Mouse (Mus musculus) lung, embryonic 15.5 days (tissue): Measurements from ENCODE around the gene Srebf1. TPM values are rescaled to one million over a fixed set of nuclear protein-coding genes. Genes with fewer than 3 reads are reported as not detected.

Source experiments
- ATAC-seq: fragments of 200-750 bp; cut with Nextera tagmentation; 2 replicates; pipeline ENCODE4 v1.8.0; 2017; ENCODE audit warnings: moderate number of reproducible peaks, borderline replicate concordance; ENCODE audit not compliant: low FRiP score, low TSS enrichment; ENCODE audit errors: extremely low read depth
- H3K27ac ChIP-seq: fragments of 300-500 bp; sonication (generic); 2 replicates; pipeline ENCODE4 v1.5.1; 2015; ENCODE audit warnings: moderate library complexity, mild to moderate bottlenecking, inconsistent platforms
- H3K27me3 ChIP-seq: fragments of 300-500 bp; sonication (generic); 2 replicates; pipeline ENCODE4 v1.6.1; 2015; ENCODE audit warnings: inconsistent platforms
- H3K36me3 ChIP-seq: fragments of 300-500 bp; sonication (generic); 2 replicates; pipeline ENCODE4 v1.6.1; 2015; ENCODE audit warnings: inconsistent platforms
- H3K4me1 ChIP-seq: fragments of 300-500 bp; sonication (generic); 2 replicates; pipeline ENCODE4 v1.6.1; 2015; ENCODE audit warnings: inconsistent platforms
- H3K4me2 ChIP-seq: fragments of 300-500 bp; sonication (generic); 2 replicates; pipeline ENCODE4 v1.6.1; 2015; ENCODE audit warnings: inconsistent platforms, mild to moderate bottlenecking, moderate library complexity
- H3K4me3 ChIP-seq: fragments of 300-500 bp; sonication (generic); 2 replicates; pipeline ENCODE4 v1.5.1; 2015; ENCODE audit warnings: mild to moderate bottlenecking, inconsistent platforms
- H3K9ac ChIP-seq: fragments of 300-500 bp; sonication (generic); 2 replicates; pipeline ENCODE4 v1.6.1; 2015; ENCODE audit warnings: inconsistent platforms
- H3K9me3 ChIP-seq: fragments of 300-500 bp; sonication (generic); 2 replicates; pipeline ENCODE4 v1.6.1; 2016; ENCODE audit warnings: inconsistent platforms
- WGBS: fragments of 180-500 bp; shearing (Covaris S2); methylation state at CpG from one replicate; pipeline ENCODE4 v1.1.7; 2015; 5-methylcytosine and 5-hydroxymethylcytosine counted together
- polyA plus RNA-seq: library from polyadenylated mRNA; unstranded; fragments of >200 nt; fragmentation: Nextera tagmentation; extraction: Ambion mirVana; gene quantifications from 2 replicates; pipeline ENCODE4 v1.2.1, GENCODE M21; 2015

Srebf1 gene
- polyA plus RNA-seq, 1 experiment from 2014 or later = 76.8 TPM

DNA sequence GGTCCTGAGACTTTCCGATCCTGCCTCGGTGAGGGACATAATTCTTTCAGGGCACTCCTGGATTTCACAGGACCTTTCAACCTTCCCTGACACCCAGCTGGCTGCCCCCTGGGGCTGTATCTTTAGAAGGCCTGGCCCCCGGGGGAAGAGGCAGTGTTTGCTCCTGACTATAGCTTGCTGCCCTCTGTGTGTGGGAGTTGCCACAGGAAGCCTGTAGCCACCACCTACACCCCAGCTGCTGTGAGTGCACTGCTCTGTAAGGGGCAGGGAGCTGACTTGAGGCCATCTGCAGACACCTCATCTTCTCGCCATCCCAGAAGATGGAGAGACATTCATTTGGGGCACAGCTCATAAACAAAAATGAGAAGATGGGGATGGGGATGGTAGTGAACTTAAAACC is 9.6 kb upstream of the Srebf1 start:
- 30% methylated on average over 4 of the region's 4 CpGs for WGBS
- Histone ChIP-seq H3K9ac (no peak overlapping the region), H3K9me3 (no peaks in the 10 kb centered on the region), H3K4me2 (no peak overlapping the region), H3K36me3 (no peaks in the 10 kb centered on the region; the same call in 1 of the 2 replicates), H3K27ac (peak overlapping the region; percentile 37; the same call in 1 of the 2 replicates), H3K27me3 (no peaks in the 10 kb centered on the region), H3K4me3 (no peak overlapping the region), H3K4me1 (peaks cover 48% of the 10 kb centered on the region)
- ATAC-seq = no peak

DNA sequence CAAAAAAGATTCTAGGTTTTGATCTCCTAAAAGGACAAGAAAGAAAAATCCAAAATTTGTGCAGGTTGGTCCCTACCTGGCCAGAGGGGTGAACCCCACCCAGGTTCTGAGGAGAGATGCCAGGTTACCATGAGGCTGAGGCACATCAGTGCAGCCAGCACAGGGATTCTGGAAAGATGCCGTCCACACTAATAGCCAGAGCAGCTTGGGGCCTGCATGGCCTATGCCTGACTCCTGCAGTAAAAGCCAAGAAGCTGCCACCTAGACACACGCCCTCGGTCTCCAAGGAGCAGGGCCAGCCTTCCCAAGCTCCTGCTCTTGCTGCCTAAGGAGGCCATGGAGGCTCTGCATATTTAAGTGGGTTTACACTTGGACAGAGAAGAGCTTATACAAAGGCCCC is 8.9 kb upstream of the Srebf1 start:
- H3K27me3 ChIP-seq = no peaks in the 10 kb centered on the region
- no peak overlapping the region for H3K4me2 ChIP-seq
- peaks cover 48% of the 10 kb centered on the region for H3K4me1 ChIP-seq
- no peaks in the 10 kb centered on the region for H3K36me3 ChIP-seq
- no peak overlapping the region for H3K4me3 ChIP-seq
- no peaks in the 10 kb centered on the region for H3K9me3 ChIP-seq
- H3K27ac ChIP-seq = 0 out of 2 replicates have a peak overlapping the region, but pooled peaks have one; percentile 37
- no peak for ATAC-seq
- 66% methylated on average over 3 of the region's 3 CpGs for WGBS
- H3K9ac ChIP-seq = no peak overlapping the region

DNA sequence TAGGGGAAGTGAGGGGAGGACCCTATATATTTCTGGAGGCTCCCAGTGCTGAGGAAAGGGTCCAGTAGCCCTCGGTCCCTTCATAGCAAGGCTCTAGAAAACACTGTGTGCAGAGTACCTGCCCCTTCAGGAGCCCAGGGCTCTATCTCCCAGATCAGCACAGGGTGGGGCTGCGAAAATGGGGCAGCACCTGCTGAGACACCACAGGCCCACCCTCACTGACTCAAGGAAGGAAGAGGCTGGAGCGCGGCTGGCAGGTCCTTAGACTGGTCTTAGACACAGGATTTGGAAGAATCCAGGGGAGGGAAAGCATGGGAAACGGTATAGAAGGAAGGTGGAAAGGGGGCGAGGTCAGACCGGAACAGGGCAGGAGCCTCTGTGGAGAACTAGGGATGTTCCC is 8.1 kb upstream of the Srebf1 start:
- no peaks in the 10 kb centered on the region for H3K27me3 ChIP-seq
- H3K4me3 ChIP-seq = no peak overlapping the region
- no peak overlapping the region for H3K27ac ChIP-seq
- no peak overlapping the region for H3K9ac ChIP-seq
- peaks cover 48% of the 10 kb centered on the region for H3K4me1 ChIP-seq
- no peaks in the 10 kb centered on the region for H3K36me3 ChIP-seq
- H3K9me3 ChIP-seq = no peaks in the 10 kb centered on the region
- no peak for ATAC-seq
- no peak overlapping the region for H3K4me2 ChIP-seq
- 83% methylated on average over 7 of the region's 7 CpGs for WGBS

DNA sequence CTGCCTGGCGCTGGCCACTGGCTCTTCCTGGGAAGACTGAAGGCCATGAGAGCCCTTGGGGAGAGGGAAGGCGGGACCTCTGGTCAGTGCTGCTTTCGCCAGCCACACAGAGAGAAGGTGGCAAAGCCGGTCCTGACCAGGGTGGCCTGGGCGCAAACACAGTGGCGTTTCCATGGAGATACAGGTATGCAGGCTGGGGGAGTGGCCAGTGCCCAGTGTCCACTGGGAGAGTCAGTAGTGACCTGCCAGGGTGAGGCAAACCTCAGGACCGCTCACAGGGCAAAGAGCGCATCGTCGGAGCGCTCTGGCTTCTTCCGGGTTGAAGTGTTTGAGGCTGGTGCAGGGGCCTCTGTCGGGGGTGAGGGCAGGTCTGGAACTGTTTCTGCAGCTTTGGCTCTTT is 7.4 kb upstream of the Srebf1 start:
- ATAC-seq = 0 out of 2 replicates have a peak, but pooled peaks have one; percentile 17

DNA sequence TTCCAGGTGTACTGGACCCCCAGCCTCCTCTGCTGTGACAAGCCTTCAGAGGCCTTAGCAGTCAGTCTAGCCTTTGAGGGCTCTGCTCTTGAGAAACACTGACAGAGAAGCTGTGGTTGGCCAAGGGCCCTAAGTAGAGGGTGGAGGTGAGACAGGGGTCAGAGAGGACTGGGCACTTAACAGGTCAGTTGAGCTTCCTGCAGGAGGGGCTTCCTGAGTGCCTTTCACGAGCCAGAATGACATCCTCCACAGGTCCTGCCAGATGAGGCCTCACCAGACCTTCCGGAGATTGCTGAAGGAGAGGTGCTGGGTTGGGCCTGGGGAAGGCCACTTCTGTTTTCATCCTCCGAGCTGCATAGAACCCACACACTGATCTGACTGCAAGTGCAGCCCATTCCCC is 6.1 kb upstream of the Srebf1 start:
- Histone ChIP-seq H3K9ac (no peak overlapping the region), H3K27ac (no peak overlapping the region)

More for the DNA sequence above, 7.4 kb upstream of the Srebf1 start:
- Histone ChIP-seq H3K9me3 (no peaks in the 10 kb centered on the region), H3K4me3 (no peak overlapping the region), H3K9ac (no peak overlapping the region), H3K27me3 (no peaks in the 10 kb centered on the region), H3K4me2 (0 out of 2 replicates have a peak overlapping the region, but pooled peaks have one; percentile 18), H3K27ac (peak overlapping the region; percentile 41; the same call in 1 of the 2 replicates), H3K36me3 (no peaks in the 10 kb centered on the region), H3K4me1 (peaks cover 48% of the 10 kb centered on the region)
- WGBS = 55% methylated on average over 13 of the region's 13 CpGs

DNA sequence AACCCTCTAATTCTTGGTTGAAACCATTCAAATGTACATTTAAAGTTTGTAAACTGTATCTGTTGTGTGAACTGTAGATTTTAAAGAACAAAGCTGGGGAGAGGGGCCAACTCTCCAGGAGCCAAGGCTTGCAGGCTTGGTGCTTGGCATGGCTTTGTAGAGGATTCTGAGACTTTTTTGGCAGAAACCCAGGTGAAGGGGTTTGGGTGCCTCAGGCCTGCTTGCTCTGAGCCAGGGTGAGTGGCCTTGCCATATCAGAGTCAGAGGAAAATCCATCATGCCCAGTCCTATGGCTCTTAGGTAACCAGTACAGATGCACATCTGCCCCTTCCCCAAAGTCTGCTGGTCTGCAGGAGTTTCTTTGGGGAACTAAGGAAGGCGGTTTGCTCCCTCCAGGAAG is 3.5 kb upstream of the Srebf1 start:
- H3K9ac ChIP-seq = no peak overlapping the region
- H3K36me3 ChIP-seq = no peaks in the 10 kb centered on the region
- ATAC-seq = no peak
- no peaks in the 10 kb centered on the region for H3K9me3 ChIP-seq
- H3K4me1 ChIP-seq = peaks cover 46% of the 10 kb centered on the region
- no peak overlapping the region for H3K4me2 ChIP-seq
- H3K4me3 ChIP-seq = no peak overlapping the region
- WGBS = 75% methylated on average over 1 of the region's 1 CpGs
- H3K27me3 ChIP-seq = no peaks in the 10 kb centered on the region
- no peak overlapping the region for H3K27ac ChIP-seq

More for the DNA sequence above, 6.1 kb upstream of the Srebf1 start:
- no peaks in the 10 kb centered on the region for H3K9me3 ChIP-seq
- WGBS = 45% methylated on average over 3 of the region's 3 CpGs
- no peaks in the 10 kb centered on the region for H3K36me3 ChIP-seq
- no peak overlapping the region for H3K4me3 ChIP-seq
- H3K27me3 ChIP-seq = no peaks in the 10 kb centered on the region
- H3K4me1 ChIP-seq = peaks cover 45% of the 10 kb centered on the region
- ATAC-seq = no peak
- no peak overlapping the region for H3K4me2 ChIP-seq

DNA sequence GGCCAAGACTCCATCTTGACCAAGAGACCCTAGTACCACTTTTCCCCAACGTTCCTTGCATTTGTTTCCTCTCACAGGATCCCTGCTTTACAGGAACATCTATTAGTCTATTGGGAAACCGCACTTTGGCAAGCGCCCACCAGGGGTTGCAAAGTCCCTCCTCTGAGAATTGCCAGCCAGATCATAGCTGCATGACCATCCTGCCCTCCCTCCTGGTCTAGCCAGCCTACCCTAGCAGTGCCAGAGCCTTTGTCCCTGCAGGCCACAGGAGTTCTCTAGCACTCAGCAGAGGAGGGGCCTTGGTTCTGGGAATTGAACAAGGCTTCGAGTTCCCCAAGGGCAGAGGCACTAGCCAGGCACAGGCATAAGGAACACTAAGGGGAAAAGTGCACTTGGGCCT is 2.3 kb upstream of the Srebf1 start:
- 57% methylated on average over 4 of the region's 4 CpGs for WGBS
- H3K36me3 ChIP-seq = no peaks in the 10 kb centered on the region
- peaks cover 41% of the 10 kb centered on the region for H3K4me1 ChIP-seq
- H3K9ac ChIP-seq = no peak overlapping the region
- no peak for ATAC-seq
- H3K9me3 ChIP-seq = no peaks in the 10 kb centered on the region
- H3K27me3 ChIP-seq = no peaks in the 10 kb centered on the region
- no peak overlapping the region for H3K4me3 ChIP-seq
- H3K4me2 ChIP-seq = no peak overlapping the region
- no peak overlapping the region for H3K27ac ChIP-seq

DNA sequence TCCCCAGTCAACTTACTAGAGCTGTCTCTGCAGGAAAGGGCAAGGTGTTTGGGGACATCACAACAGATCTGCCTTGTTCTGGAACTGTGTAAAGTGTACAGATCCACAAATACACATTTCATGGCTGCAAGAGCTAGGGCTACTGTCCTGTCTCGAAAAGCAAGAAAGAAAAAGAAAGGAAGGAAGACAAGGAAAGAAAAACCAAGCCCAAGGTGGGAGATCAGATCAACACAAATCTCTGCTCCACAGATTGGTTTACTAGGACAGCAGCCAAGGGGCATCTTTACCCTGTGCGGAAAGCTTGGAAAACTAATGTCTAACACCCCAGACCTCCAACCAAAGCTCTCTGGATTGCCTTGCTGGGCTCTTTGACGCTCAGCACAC is 304 bp downstream of the Srebf1 start:
- WGBS = 51% methylated on average over 3 of the region's 3 CpGs
- H3K4me3 ChIP-seq = peak overlapping the region; percentile 44
- H3K27ac ChIP-seq = peak overlapping the region; percentile 82; the same call in 1 of the 2 replicates

DNA sequence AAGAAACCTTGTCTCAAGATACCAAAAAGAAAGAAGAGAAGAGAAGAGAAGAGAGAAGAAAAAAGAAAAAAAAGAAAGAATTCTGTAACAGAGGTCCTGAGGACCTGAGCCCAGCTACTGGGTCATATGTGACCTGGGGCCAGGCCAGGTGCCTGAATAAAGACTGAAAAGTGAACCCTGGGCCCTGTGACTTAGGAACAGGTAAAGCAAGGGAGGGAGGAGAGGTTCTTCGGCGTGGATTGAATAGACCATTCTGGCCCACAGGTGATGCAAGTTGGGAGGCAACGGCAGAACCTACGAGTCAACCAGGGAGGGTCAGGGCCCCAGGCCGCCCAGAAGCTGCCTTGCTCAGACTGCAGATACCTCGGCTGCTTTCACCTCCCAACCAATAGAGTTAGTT is 956 bp downstream of the Srebf1 start:
- H3K9me3 ChIP-seq = no peaks in the 10 kb centered on the region
- no peak overlapping the region for H3K27ac ChIP-seq
- H3K4me1 ChIP-seq = peaks cover 47% of the 10 kb centered on the region
- ATAC-seq = no peak
- H3K27me3 ChIP-seq = no peaks in the 10 kb centered on the region
- no peak overlapping the region for H3K4me2 ChIP-seq
- no peak overlapping the region for H3K9ac ChIP-seq
- H3K36me3 ChIP-seq = 0 out of 2 replicates have a peak, but pooled peaks cover 4% of the 10 kb centered on the region
- WGBS = 86% methylated on average over 6 of the region's 6 CpGs
- no peak overlapping the region for H3K4me3 ChIP-seq

More for the DNA sequence above, 304 bp downstream of the Srebf1 start:
- Histone ChIP-seq H3K27me3 (no peaks in the 10 kb centered on the region), H3K4me1 (peaks cover 43% of the 10 kb centered on the region), H3K4me2 (peak overlapping the region; percentile 86), H3K36me3 (0 out of 2 replicates have a peak, but pooled peaks cover 4% of the 10 kb centered on the region), H3K9ac (peak overlapping the region; percentile 17; the same call in 1 of the 2 replicates), H3K9me3 (no peaks in the 10 kb centered on the region)
- no peak for ATAC-seq

DNA sequence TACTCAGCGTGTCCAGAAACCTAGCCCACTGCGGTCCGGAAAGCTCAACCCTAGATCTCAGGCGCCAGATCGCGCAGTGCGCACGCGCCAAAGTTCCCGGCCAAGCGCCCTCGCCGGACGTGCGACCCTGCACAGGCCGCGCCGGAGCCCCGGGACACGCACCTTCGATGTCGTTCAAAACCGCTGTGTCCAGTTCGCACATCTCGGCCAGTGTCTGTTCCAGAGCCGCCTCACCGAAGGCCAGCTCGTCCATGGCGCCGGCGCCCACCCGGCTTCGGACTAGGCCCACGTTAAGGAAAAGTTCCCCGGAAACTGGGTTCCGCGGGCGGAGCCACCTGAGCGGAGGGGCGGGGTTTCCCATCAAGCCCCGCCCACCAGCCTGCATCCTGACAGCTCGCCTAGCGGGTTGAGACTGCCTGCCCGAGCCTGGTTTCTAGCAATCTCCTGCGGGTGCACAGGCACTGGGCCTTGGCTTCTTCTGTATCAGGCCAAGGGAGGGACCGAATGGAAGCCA is 2.0 kb downstream of the Srebf1 start:
- Histone ChIP-seq H3K9me3 (no peaks in the 10 kb centered on the region), H3K27me3 (no peaks in the 10 kb centered on the region), H3K36me3 (0 out of 2 replicates have a peak, but pooled peaks cover 4% of the 10 kb centered on the region), H3K27ac (peak overlapping the region; percentile 84), H3K4me3 (peak overlapping the region; percentile 65), H3K9ac (peak overlapping the region; percentile 66), H3K4me2 (peak overlapping the region; percentile 72), H3K4me1 (peaks cover 50% of the 10 kb centered on the region)
- peak; percentile 82 for ATAC-seq
- WGBS = 2% methylated on average over 46 of the region's 46 CpGs

DNA sequence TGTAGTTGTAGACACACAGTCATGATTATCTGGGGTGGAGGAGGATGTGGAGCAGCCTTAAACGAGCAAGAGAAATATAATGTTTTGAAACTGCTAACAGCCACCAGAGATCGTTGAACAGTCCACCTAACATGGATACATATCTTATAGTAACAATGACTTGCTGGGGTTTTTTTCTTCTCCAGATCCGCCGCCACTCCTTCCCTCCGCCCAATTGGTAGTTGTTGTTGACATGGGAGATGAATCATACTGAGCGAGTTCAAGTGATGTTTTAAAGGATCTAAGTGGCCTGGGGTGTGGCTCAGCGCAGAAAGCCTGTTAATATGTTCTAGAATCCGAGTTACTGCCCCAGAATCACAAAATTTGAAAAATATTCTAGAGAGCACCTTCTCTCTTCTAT is 2.8 kb downstream of the Srebf1 start:
- no peaks in the 10 kb centered on the region for H3K27me3 ChIP-seq
- H3K4me1 ChIP-seq = peaks cover 50% of the 10 kb centered on the region
- no peaks in the 10 kb centered on the region for H3K9me3 ChIP-seq
- no peak for ATAC-seq
- WGBS = 12% methylated on average over 8 of the region's 8 CpGs
- H3K9ac ChIP-seq = peak overlapping the region; percentile 66
- peak overlapping the region; percentile 65 for H3K4me3 ChIP-seq
- H3K4me2 ChIP-seq = peak overlapping the region; percentile 72
- peak overlapping the region; percentile 84 for H3K27ac ChIP-seq
- 0 out of 2 replicates have a peak, but pooled peaks cover 4% of the 10 kb centered on the region for H3K36me3 ChIP-seq

DNA sequence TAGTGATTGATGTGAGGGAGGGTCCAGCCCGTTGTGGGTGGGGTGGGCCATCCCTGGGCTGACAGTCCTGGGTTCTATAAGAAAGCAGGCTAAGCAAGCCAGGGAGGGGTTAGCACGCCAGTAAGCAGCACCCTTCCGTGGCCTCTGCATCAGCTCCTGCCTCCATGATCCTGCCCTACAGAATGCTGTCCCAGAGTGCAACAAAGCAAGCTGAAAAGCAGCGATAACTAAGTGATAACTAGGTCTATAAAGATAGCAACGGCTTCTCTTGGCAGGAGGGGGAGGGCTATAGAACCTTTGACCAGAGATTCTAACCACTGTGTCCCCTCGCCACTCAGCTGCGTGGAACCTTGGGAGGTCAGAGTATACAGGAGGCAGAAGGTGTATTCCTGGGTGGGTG is 4.9 kb downstream of the Srebf1 start:
- Histone ChIP-seq H3K27ac (no peak overlapping the region), H3K9ac (no peak overlapping the region), H3K4me3 (no peak overlapping the region), H3K27me3 (no peaks in the 10 kb centered on the region), H3K36me3 (0 out of 2 replicates have a peak, but pooled peaks cover 4% of the 10 kb centered on the region), H3K4me2 (no peak overlapping the region), H3K9me3 (no peaks in the 10 kb centered on the region), H3K4me1 (peaks cover 57% of the 10 kb centered on the region)
- ATAC-seq = no peak
- 85% methylated on average over 7 of the region's 7 CpGs for WGBS
